19 mouse cellular contexts compared by ENCODE assay signal in the genomic region with DNA sequence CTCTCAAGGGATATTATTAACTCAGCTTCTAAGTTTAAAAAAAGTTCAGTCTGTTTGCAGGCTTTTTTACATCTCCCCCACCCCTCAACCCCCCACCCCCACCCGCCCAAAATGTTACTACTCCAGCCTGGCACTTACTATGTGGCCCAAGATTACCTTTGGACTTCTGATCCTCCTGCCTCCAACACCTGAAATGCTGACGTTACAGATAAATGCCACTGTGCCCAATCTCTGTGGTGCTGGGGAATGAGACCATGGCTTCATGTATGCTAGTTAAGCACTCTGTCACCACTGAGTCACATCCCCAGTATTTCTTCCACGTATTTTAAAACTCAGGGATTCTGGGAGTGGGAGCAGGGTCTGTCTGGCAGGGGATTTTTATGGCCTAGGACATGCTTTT. TPM values are rescaled to one million over a fixed set of nuclear protein-coding genes. Genes with fewer than 3 reads are reported as not detected.
DNase-seq lines count a peak whose midpoint lies in the region; ATAC-seq lines count a peak whose summit lies in the region.
"Had no signal": no experiment of that assay in that cellular context is flagged by ENCODE, and none has a peak within 500 bp of the region (broad histone marks: within the 10 kb centered on the region; RNA-seq: fewer than 3 reads in every experiment).

No protein-coding gene starts in this region.

- H3K4me1 ChIP-seq in kidney, embryonic 14.5 days (ENCODE audit: control insufficient read depth, insufficient read depth, low read length), result peaks cover 9% of the 10 kb centered on the region
- H3K4me1 ChIP-seq in heart, embryonic 10.5 days, result peaks cover 14% of the 10 kb centered on the region

- no peaks in the 10 kb centered on the region for H3K9me3 ChIP-seq in kidney, embryonic 14.5 days (ENCODE audit: control insufficient read depth, low read length)
- no peaks in the 10 kb centered on the region for H3K9me3 ChIP-seq in heart, embryonic 10.5 days
- H3K9me3 ChIP-seq: embryonic facial prominence, embryonic 13.5 days; forebrain, embryonic 12.5 days; hindbrain, embryonic 13.5 days had no signal

- H3K27ac ChIP-seq in kidney, embryonic 14.5 days (ENCODE audit: low read depth, low read length), result no peak overlapping the region
- H3K27ac ChIP-seq in heart, embryonic 10.5 days, result no peak overlapping the region
- H3K27ac ChIP-seq: embryonic facial prominence, embryonic 13.5 days; forebrain, embryonic 12.5 days; gastrocnemius, adult 2 months; hindbrain, embryonic 13.5 days had no signal

- no peak overlapping the region for H3K4me2 ChIP-seq in kidney, embryonic 14.5 days (replicated peaks; ENCODE audit: low read depth, low read length)
- H3K4me2 ChIP-seq: embryonic facial prominence, embryonic 13.5 days; forebrain, embryonic 12.5 days; hindbrain, embryonic 13.5 days had no signal

- H3K9ac ChIP-seq in kidney, embryonic 14.5 days (ENCODE audit: low read depth, low read length), result no peak overlapping the region
- H3K9ac ChIP-seq: embryonic facial prominence, embryonic 13.5 days; forebrain, embryonic 12.5 days; hindbrain, embryonic 13.5 days had no signal

- H3K36me3 ChIP-seq in kidney, embryonic 14.5 days (ENCODE audit: control insufficient read depth, insufficient read depth, low read length), result no peaks in the 10 kb centered on the region; the same call in 1 of the 2 replicates
- H3K36me3 ChIP-seq in heart, embryonic 10.5 days, result 0 out of 2 replicates have a peak, but pooled peaks cover under 1% of the 10 kb centered on the region
- H3K36me3 ChIP-seq: embryonic facial prominence, embryonic 13.5 days; hindbrain, embryonic 13.5 days had no signal

- 70% methylated on average over 3 of the region's 3 CpGs for WGBS in kidney, embryonic 14.5 days
- 47% methylated on average over 3 of the region's 3 CpGs for WGBS in heart, embryonic 10.5 days

- no peaks in the 10 kb centered on the region for H3K27me3 ChIP-seq in kidney, embryonic 14.5 days (ENCODE audit: control insufficient read depth, insufficient read depth, low read length)
- H3K27me3 ChIP-seq in heart, embryonic 10.5 days (ENCODE audit: insufficient read depth, poor library complexity, severe bottlenecking), result no peaks in the 10 kb centered on the region
- H3K27me3 ChIP-seq: embryonic facial prominence, embryonic 13.5 days; forebrain, embryonic 12.5 days; hindbrain, embryonic 13.5 days had no signal

- H3K4me3 ChIP-seq in kidney, embryonic 14.5 days (ENCODE audit: low read length), result no peak overlapping the region
- H3K4me3 ChIP-seq in heart, embryonic 10.5 days, result no peak overlapping the region
- H3K4me3 ChIP-seq: embryonic facial prominence, embryonic 13.5 days; forebrain, embryonic 12.5 days; gastrocnemius, adult 2 months; hindbrain, embryonic 13.5 days had no signal

- peak; percentile 25 for DNase-seq in kidney, adult 11 months
- peak; percentile 66 for DNase-seq in kidney, adult 9 months
- no peak for DNase-seq in kidney, postnatal 10 days
- peak; percentile 8 for DNase-seq in brain, adult 2 months (ENCODE audit: low read depth, low spot score)
- peak; percentile 20 to 46 for DNase-seq in kidney, postnatal 25 days
- no peak for DNase-seq in heart, embryonic 10.5 days (ENCODE audit: low spot score)
- DNase-seq: adrenal gland, postnatal 10 days; cerebellum, adult 18-20 months; cerebellum, adult 9-11 months; cerebellum, postnatal 36 days; gastrocnemius, adult 2 months; gastrocnemius, postnatal 25 days; heart, adult 11 months; heart, postnatal 10 days; heart, postnatal 4 days had no signal

- ATAC-seq in kidney, embryonic 14.5 days (ENCODE audit: low FRiP score, low TSS enrichment), result no peak

RNA-seq across cellular contexts. Expression of gene Nudt15, which starts 2.2 kb away (rescaled TPM):
- polyA plus RNA-seq in kidney, embryonic 14.5 days (2014; fragmentation: Nextera tagmentation; extraction: Ambion mirVana), result 7.6 and 12.1 TPM in 2 replicates
- polyA plus RNA-seq in heart, embryonic 10.5 days (2016; fragmentation: Nextera tagmentation; extraction: Ambion mirVana), result 4.9 and 5.7 TPM in 2 replicates

RNA-seq across cellular contexts. Expression of gene Sucla2, which starts 25.2 kb away (rescaled TPM):
- polyA plus RNA-seq in kidney, embryonic 14.5 days (2014; fragmentation: Nextera tagmentation; extraction: Ambion mirVana), result 113 and 128 TPM in 2 replicates
- polyA plus RNA-seq in heart, embryonic 10.5 days (2016; fragmentation: Nextera tagmentation; extraction: Ambion mirVana), result 138 and 179 TPM in 2 replicates

RNA-seq across cellular contexts. Expression of gene Med4, which starts 40.5 kb away (rescaled TPM):
- 90.6 and 102 TPM in 2 replicates for polyA plus RNA-seq in kidney, embryonic 14.5 days (2014; fragmentation: Nextera tagmentation; extraction: Ambion mirVana)
- polyA plus RNA-seq in heart, embryonic 10.5 days (2016; fragmentation: Nextera tagmentation; extraction: Ambion mirVana), result 68.5 and 87.0 TPM in 2 replicates

Comparison
In these comparisons a context has a peak if more than half of its experiments do, and no peak if none do; other contexts are left out.
1. DNase-seq: peak in kidney, adult 11 months (single experiment), kidney, adult 9 months (single experiment), brain, adult 2 months (single experiment) and kidney, postnatal 25 days (2 of 2); none in kidney, postnatal 10 days (single experiment) and heart, embryonic 10.5 days (single experiment).